Mouse (Mus musculus) left cerebral cortex, postnatal 36 days (tissue): ENCODE results near the gene Dip2c. TPM values are rescaled to one million over a fixed set of nuclear protein-coding genes. Genes with fewer than 3 reads are reported as not detected.

Source experiments
- DNase-seq, 2 experiments: peaks; one replicate each; pipeline ENCODE4 v3.0.0; 2021 to 2022; ENCODE audit warnings: low spot score in 2 of 2, mixed read lengths in 1 of 2
- intact Hi-C: fragments of 180-260 bp; cut with DNase I; formaldehyde crosslinking; loops from one replicate; pipeline ENCODE4 v1.15.1; 2025
- total RNA-seq, 2 experiments: library from RNA; stranded (reverse); gene quantifications; 2 replicates each; pipeline ENCODE4 v1.2.3; 2021

The Dip2c gene
- total RNA-seq: 10 to 100 TPM; 64.9 to 72.2 TPM

GRCm38 (mm10) chr13:9276322-9276855, at the start of gene Dip2c:
TSS of gene Dip2c (plus strand) at chr13:9276528.
- intact Hi-C loops: loop anchor here (5.0 kb wide), 2 partner anchors 84 to 191 kb away; no protein-coding TSS in a partner anchor
- peak; percentile 87 to 89 for DNase-seq

DNA sequence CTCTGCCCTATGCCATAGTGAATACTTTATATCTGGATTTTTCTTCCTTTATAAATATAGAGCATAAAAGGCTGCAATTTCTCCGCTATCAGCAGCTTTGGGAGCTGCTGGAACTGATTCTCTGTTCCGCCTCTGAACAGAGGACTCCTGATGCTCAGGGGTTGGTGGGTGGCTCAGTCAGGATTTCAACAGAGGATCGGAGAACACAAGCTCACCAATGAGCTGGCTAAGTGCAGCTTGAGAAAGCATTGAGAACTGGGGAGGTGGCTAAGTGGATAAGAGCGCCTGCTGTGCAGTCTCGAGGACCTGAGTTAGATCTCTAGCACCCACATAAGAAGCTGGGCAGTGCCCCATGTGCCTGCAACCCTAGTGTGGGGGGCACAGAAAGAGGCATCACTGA, 49.2 kb upstream of the Dip2c start:
- intact Hi-C loops: no loop called here
- DNase-seq: no peak

DNA sequence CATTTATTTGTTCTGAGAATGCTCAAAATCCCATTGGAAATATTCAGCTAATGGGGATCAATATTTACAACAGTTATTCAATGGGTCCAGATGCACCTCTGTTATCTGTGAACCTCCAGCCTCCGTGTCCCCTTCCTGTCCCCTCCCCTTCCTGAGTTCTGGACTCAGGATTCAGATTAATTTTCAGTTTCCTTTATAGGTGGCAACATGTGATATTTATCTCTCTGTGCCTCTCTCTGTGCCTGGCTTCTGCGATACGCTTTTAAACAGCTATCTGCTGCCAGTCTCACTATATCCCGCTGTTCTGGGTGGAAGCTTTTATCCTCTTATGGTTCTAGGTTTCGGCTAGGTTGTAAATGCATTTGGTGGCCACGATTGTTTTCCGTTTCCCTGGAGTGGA, 38.8 kb upstream of the Dip2c start:
- intact Hi-C loops: no loop called here

GRCm38 (mm10) chr13:9239127-9239526, 37.2 kb upstream of the Dip2c start:
- no peak for DNase-seq
- intact Hi-C loops: loop anchor here (1.0 kb wide), 1 partner anchor 48 kb away; no protein-coding TSS in a partner anchor

More for the DNA sequence above, 38.8 kb upstream of the Dip2c start:
- DNase-seq: no peak

DNA sequence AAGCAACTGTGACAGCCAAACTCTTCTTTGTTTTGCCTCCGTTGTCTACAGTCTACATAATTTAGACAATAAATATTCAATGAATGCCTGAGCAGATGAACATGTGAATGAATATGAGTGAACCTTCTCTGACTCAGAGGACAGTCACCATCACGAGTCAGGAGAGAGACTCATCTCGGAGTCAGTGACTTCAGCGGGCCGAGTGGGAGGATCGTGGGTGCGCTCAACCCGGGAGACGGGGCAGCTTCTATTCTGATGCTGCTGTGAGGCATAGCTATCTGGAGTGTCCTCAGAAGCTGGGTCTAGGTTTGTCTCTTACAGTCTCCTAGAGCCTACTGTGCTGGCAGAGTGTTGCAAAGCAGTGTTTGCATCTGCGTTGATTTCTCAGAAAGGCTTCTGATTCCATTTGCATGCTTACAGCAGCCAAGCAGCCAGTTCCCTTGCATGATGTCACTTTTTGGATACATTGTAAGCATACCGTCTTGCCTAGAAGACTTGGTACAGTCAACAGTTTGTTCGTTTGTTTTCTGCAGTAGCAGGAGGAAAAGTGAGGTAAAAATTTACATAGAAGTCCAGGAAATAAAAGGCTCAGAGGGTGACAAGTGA, 36.6 kb upstream of the Dip2c start:
- intact Hi-C loops: loop anchor here (1.0 kb wide), 1 partner anchor 48 kb away; no protein-coding TSS in a partner anchor
- DNase-seq: peak; percentile 76 to 80

GRCm38 (mm10) chr13:9261748-9262147, 14.6 kb upstream of the Dip2c start:
- intact Hi-C loops: no loop called here

DNA sequence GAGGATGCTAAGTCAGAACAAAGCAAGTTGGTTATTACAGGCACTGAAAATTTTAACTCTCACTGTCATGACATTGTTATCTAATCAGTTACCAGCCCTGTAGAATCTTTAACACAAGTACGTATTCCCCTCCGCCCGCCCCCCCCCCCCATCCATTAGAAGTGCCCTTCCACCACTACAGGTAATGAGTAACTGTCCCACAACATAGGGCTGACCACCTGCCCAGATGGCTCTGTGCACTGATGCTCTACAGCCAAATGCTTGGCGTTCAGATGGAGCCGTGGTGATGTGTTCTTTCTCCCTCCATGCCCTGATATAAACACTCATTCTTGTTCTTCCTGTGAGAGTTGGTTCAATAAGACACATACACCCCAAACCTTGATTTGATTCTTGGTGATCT, 10.8 kb upstream of the Dip2c start:
- DNase-seq: no peak
- intact Hi-C loops: no loop called here

More at GRCm38 (mm10) chr13:9261748-9262147, 14.6 kb upstream of the Dip2c start:
- no peak for DNase-seq

DNA sequence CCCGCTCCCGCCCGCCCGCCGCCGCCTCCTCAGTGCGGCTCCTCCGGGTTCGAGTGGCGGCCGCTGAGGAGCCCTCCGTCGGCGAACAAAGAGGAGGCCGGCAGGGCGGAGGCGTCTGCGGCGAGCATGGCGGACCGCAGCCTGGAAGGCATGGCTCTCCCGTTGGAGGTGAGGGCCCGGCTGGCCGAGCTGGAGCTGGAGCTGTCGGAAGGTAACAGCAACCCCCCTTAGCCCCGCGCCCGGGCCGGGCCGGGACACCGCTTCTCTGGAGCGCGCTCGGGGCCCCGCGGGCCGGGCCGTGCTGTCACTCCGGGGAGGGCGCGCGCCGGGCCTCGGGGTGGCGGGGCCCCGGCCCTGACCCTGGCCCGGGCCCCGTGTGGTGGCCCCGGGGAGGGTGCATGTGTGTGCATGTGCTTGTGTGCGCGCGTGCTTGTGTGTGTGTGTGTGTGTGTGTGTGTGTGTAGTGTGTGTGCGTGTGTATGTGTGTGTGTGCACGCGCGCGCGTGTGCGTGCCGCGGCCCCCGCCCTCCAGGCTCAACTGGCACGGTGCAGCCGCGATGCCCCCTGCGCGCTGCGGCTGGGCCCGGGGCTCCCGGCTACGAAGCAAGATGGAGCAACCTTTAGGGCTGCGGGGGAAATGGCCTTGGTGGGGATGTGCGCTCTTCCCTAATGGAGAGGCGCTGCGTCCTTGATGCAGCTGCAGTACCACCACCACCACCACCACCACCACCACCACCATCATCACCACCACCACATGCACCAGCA, 710 bp downstream of the Dip2c start:
- intact Hi-C loops: loop anchor here (5.0 kb wide), 2 partner anchors 85 to 190 kb away; no protein-coding TSS in a partner anchor
- DNase-seq: peak; percentile 55 to 76

DNA sequence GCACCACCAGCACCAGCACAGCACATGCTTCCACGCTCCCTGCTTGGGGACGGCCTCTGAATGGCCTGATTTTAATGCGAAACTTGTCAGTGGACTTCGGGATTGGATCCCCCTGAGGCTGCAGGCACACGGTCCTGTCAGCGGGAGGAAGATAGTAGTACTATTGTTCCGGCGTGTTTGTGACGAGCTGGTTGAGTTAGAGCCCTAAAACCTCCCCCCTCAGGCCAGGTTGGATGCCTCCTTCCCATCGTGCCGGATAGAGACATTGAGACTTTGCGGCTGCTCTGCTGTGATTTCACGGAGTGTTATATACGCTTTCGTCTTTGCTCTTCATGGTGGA, 1.3 kb downstream of the Dip2c start:
- intact Hi-C loops: loop anchor here (5.0 kb wide), 2 partner anchors 85 to 190 kb away; no protein-coding TSS in a partner anchor
- DNase-seq: no peak

DNA sequence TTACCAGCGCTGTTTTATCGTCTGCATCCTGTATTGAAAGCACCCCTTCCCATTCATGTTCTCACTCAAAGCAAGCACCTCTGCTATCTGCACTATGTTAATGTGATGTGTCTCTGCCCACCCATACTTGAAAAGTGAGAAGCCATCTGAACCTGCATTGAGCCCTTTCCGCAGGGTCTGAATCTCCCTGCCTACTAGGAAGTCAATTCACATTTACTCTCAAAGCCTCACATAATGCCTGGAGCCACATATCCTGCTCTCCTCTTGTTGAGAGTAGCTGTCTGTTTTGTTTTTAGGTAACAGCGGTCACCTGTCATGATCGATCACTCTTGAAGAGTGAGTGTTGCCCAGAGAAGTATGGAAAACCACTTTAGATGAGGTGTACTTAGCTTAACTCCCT, 2.3 kb downstream of the Dip2c start:
- intact Hi-C loops: loop anchor here (5.0 kb wide), 2 partner anchors 86 to 189 kb away; no protein-coding TSS in a partner anchor

GRCm38 (mm10) chr13:9283050-9283449, 6.7 kb downstream of the Dip2c start:
- intact Hi-C loops: no loop called here
- peak; percentile 17 to 22 for DNase-seq

More for the DNA sequence above, 2.3 kb downstream of the Dip2c start:
- no peak for DNase-seq

- intact Hi-C loops: no loop called here
- DNase-seq: no peak
Measured at GRCm38 (mm10) chr13:9289916-9290315, 13.6 kb downstream of the Dip2c start.

DNA sequence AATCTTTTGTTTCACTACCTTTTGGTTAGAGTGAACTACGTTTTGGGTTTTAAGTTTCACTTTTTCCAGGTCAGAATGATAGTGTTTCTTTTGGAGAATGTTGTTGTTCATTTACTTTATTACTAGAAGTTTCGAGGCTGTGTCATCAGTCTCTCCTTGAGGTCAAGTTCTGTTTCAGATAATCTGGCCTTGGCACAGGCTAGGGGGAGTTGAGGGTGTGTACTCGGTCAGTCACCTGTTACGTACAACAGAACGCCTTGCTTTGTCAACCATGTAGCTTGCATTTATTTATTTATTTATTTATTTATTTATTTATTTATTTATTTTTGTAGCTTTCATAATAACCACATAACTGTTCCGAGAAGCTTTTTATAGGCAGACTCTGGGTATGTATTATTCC, 20.0 kb downstream of the Dip2c start:
- no peak for DNase-seq
- intact Hi-C loops: no loop called here

GRCm38 (mm10) chr13:9297266-9297665, 20.9 kb downstream of the Dip2c start:
- intact Hi-C loops: no loop called here
- no peak for DNase-seq

- intact Hi-C loops: no loop called here
- no peak for DNase-seq
Measured at GRCm38 (mm10) chr13:9297689-9298088, 21.4 kb downstream of the Dip2c start.

GRCm38 (mm10) chr13:9299657-9300056, 23.3 kb downstream of the Dip2c start:
- intact Hi-C loops: no loop called here
- DNase-seq: no peak

- intact Hi-C loops: no loop called here
- no peak for DNase-seq
Measured at GRCm38 (mm10) chr13:9308863-9309262, 32.5 kb downstream of the Dip2c start.

- DNase-seq: no peak
- intact Hi-C loops: no loop called here
Measured at GRCm38 (mm10) chr13:9310806-9311205, 34.5 kb downstream of the Dip2c start.

- intact Hi-C loops: no loop called here
- DNase-seq: no peak
Measured at GRCm38 (mm10) chr13:9312916-9313315, 36.6 kb downstream of the Dip2c start.

DNA sequence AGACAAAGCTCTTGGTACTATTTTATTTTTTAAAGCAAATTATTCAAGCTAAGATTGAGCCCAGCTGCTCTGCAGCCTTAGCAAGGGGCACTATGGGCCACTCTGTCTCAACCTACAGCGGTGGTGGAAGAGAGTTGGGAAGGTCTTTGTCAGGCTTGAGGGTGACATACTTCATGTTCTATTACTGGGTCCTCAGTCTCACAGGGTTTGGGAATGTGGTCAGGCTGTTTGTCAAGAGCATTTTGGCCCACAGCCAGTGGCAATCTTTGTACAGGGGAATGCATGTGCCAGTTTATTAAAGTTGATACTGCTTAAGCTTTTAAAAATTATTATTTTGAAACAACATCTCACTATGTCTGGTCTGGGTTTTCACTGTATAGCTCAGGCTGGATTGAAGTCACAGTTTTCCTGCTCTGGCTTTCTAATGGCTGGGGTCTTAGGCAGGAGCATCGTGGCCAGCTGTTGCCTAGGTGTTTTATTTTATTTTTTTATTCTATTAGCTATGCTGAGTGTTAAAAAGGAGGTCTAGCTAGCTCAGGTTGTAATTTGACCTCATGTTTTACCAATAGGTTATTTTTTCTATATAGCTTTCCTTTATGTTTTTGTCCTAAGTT, 37.9 kb downstream of the Dip2c start:
- DNase-seq: no peak
- intact Hi-C loops: no loop called here
